Mouse (Mus musculus) erythroblast, embryonic 14.5 days (primary cell): ENCODE data around the gene Tmem160.

Experiments used
- GATA1 ChIP-seq: IDR thresholded peaks from 2 replicates; pipeline ENCODE4 v1.6.1; 2012; ENCODE audit warnings: low read length, inconsistent platforms, mixed read lengths
- TAL1 ChIP-seq: IDR thresholded peaks from 3 replicates; pipeline ENCODE4 v1.6.1; 2012; ENCODE audit warnings: low read length, inconsistent platforms, mixed read lengths

DNA sequence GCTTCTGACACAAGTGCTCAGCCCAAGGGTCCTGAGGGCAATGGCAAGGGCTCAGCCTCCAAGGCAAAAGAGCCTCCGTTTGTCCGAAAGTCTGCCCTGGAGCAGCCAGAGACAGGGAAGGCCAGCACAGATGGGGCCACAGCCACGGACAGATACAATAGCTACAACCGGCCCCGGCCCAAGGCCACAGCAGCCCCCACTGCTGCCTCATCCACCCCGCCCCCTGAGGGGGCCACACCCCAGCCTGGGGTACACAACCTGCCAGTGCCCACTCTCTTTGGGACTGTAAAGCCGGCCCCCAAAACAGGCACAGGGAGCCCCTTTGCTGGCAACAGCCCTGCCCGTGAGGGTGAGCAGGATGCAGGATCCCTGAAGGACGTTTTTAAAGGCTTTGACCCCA lies 17.5 kb upstream of the Tmem160 start:
- no peak for TF ChIP-seq GATA1
- TF ChIP-seq TAL1: no peak
